In genomic region chr9:114561671-114561971, GRCm38 (mm10) we compare ENCODE assay signal across 11 mouse cellular contexts. TPM values are rescaled to one million over a fixed set of nuclear protein-coding genes. Genes with fewer than 3 reads are reported as not detected.
A peak's percentile ranks its signal among the peaks of the same experiment; 100 is the strongest.
DNase-seq lines count a peak whose midpoint lies in the region; ATAC-seq and TF ChIP-seq lines count a peak whose summit lies in the region.
"Had no signal": no experiment of that assay in that cellular context is flagged by ENCODE, and none has a peak within 500 bp of the region (broad histone marks: within the 10 kb centered on the region; RNA-seq: fewer than 3 reads in every experiment).

No protein-coding gene starts in this region.

- H3K4me2 ChIP-seq in lung, postnatal 0 days (replicated peaks; ENCODE audit: low read depth, low read length), result peak overlapping the region; percentile 98
- peak overlapping the region; percentile 83 for H3K4me2 ChIP-seq in forebrain, embryonic 13.5 days
- H3K4me2 ChIP-seq in limb, embryonic 14.5 days (replicated peaks; ENCODE audit: low read depth, low read length, severe bottlenecking), result peak overlapping the region; percentile 94
- peak overlapping the region; percentile 87 for H3K4me2 ChIP-seq in stomach, embryonic 15.5 days

- no peaks in the 10 kb centered on the region for H3K36me3 ChIP-seq in lung, postnatal 0 days (ENCODE audit: insufficient read depth, low read length)
- H3K36me3 ChIP-seq in forebrain, embryonic 13.5 days (ENCODE audit: poor library complexity, severe bottlenecking), result no peaks in the 10 kb centered on the region
- H3K36me3 ChIP-seq in limb, embryonic 14.5 days (ENCODE audit: control insufficient read depth, insufficient read depth, low read length), result no peaks in the 10 kb centered on the region
- H3K36me3 ChIP-seq in stomach, embryonic 15.5 days, result no peaks in the 10 kb centered on the region

- H3K9me3 ChIP-seq in lung, postnatal 0 days (ENCODE audit: low read length), result no peaks in the 10 kb centered on the region
- no peaks in the 10 kb centered on the region for H3K9me3 ChIP-seq in forebrain, embryonic 13.5 days (replicated peaks)
- no peaks in the 10 kb centered on the region for H3K9me3 ChIP-seq in limb, embryonic 14.5 days (ENCODE audit: control insufficient read depth, low read length)
- H3K9me3 ChIP-seq in stomach, embryonic 15.5 days, result no peaks in the 10 kb centered on the region

- no peak overlapping the region for H3K27ac ChIP-seq in lung, postnatal 0 days (ENCODE audit: low read length)
- no peak overlapping the region for H3K27ac ChIP-seq in forebrain, embryonic 13.5 days
- H3K27ac ChIP-seq in limb, embryonic 14.5 days (replicated peaks; ENCODE audit: low read depth, low read length), result no peak overlapping the region
- H3K27ac ChIP-seq in stomach, embryonic 15.5 days, result no peak overlapping the region

- no peak for DNase-seq in lung, postnatal 0 days (ENCODE audit: low spot score)
- DNase-seq in lung, postnatal 25 days (ENCODE audit: low spot score), result no peak
- DNase-seq in limb, embryonic 14.5 days (ENCODE audit: low spot score), result no peak
- no peak for DNase-seq in gastrocnemius, postnatal 14 days
- DNase-seq in T-cell, adult 2 months (ENCODE audit: low spot score), result no peak
- no peak for DNase-seq in layer of hippocampus, adult 11-12 months (ENCODE audit: low spot score)
- DNase-seq: cerebellum, adult 8-10 months had no signal

- TF ChIP-seq EP300 in lung, postnatal 0 days (IDR thresholded peaks at IDR 0.05), result no peak

- H3K9ac ChIP-seq in lung, postnatal 0 days (replicated peaks; ENCODE audit: low read depth), result no peak overlapping the region
- no peak overlapping the region for H3K9ac ChIP-seq in forebrain, embryonic 13.5 days
- H3K9ac ChIP-seq in limb, embryonic 14.5 days (ENCODE audit: low read depth, low read length, severe bottlenecking), result no peak overlapping the region
- H3K9ac ChIP-seq in stomach, embryonic 15.5 days, result 0 out of 2 replicates have a peak overlapping the region, but pooled peaks have one; percentile 3

- intact Hi-C loops in gastrocnemius, postnatal 14 days (cut with DNase I; ENCODE audit: low total_unique reads), result no loop called here

- H3K27me3 ChIP-seq in lung, postnatal 0 days (replicated peaks; ENCODE audit: insufficient read depth, low read length), result peaks cover 15% of the 10 kb centered on the region; the same call in 1 of the 2 replicates
- H3K27me3 ChIP-seq in forebrain, embryonic 13.5 days, result peaks cover 87% of the 10 kb centered on the region
- H3K27me3 ChIP-seq in limb, embryonic 14.5 days (ENCODE audit: control insufficient read depth, insufficient read depth, low read length), result peaks cover 32% of the 10 kb centered on the region; the same call in 1 of the 2 replicates
- H3K27me3 ChIP-seq in stomach, embryonic 15.5 days (replicated peaks), result peaks cover 38% of the 10 kb centered on the region

- TF ChIP-seq CTCF in lung, postnatal 0 days (IDR thresholded peaks at IDR 0.05), result 0 out of 2 replicates have a peak, but pooled peaks have one; percentile 7

- H3K4me3 ChIP-seq in lung, postnatal 0 days (ENCODE audit: low read depth, low read length), result peak overlapping the region; percentile 56
- peak overlapping the region; percentile 22; the same call in 1 of the 2 replicates for H3K4me3 ChIP-seq in forebrain, embryonic 13.5 days
- H3K4me3 ChIP-seq in limb, embryonic 14.5 days (replicated peaks; ENCODE audit: low read length), result peak overlapping the region; percentile 62
- H3K4me3 ChIP-seq in stomach, embryonic 15.5 days (replicated peaks), result peak overlapping the region; percentile 57

- 4% methylated on average over 12 of the region's 12 CpGs for WGBS in lung, postnatal 0 days
- WGBS in forebrain, embryonic 13.5 days, result 2% methylated on average over 12 of the region's 12 CpGs
- 4% methylated on average over 12 of the region's 12 CpGs for WGBS in limb, embryonic 14.5 days
- WGBS in stomach, embryonic 15.5 days, result 5% methylated on average over 12 of the region's 12 CpGs

- ATAC-seq in lung, postnatal 0 days, result no peak
- no peak for ATAC-seq in forebrain, embryonic 13.5 days
- no peak for ATAC-seq in limb, embryonic 14.5 days (ENCODE audit: low FRiP score, low read depth)
- no peak for ATAC-seq in stomach, embryonic 15.5 days (ENCODE audit: insufficient read depth, low FRiP score, low read depth)
- ATAC-seq: inflammation-experienced regulatory T-cells, adult 6 months had no signal

- peaks cover 5% of the 10 kb centered on the region; the same call in 1 of the 2 replicates for H3K4me1 ChIP-seq in lung, postnatal 0 days (ENCODE audit: insufficient read depth, low read depth, low read length)
- peaks cover 40% of the 10 kb centered on the region for H3K4me1 ChIP-seq in forebrain, embryonic 13.5 days
- 0 out of 2 replicates have a peak, but pooled peaks cover 6% of the 10 kb centered on the region for H3K4me1 ChIP-seq in limb, embryonic 14.5 days (ENCODE audit: control insufficient read depth, insufficient read depth, low read length)
- H3K4me1 ChIP-seq in stomach, embryonic 15.5 days, result peaks cover 11% of the 10 kb centered on the region

- no peak for TF ChIP-seq POLR2A in limb, embryonic 14.5 days (IDR thresholded peaks at IDR 0.05; ENCODE audit: borderline replicate concordance, extremely low read depth, insufficient read depth, insufficient read length)

RNA-seq across cellular contexts. Expression of gene Trim71, which starts 2.5 kb away (rescaled TPM):
- 0.30 and 0.32 TPM in 2 replicates for polyA plus RNA-seq in lung, postnatal 0 days (2015; fragmentation: Nextera tagmentation; extraction: Ambion mirVana)
- 0.13 and 0.14 TPM in 2 replicates for polyA plus RNA-seq in forebrain, embryonic 13.5 days (2015; fragmentation: Nextera tagmentation; extraction: Ambion mirVana)
- 0.33 and 0.50 TPM in 2 replicates for polyA plus RNA-seq in limb, embryonic 14.5 days (2012; rRNA removed)
- polyA plus RNA-seq in limb, embryonic 14.5 days (2014; fragmentation: Nextera tagmentation; extraction: Ambion mirVana), result 0.26 TPM in 2 replicates
- polyA plus RNA-seq in stomach, embryonic 15.5 days (2015; fragmentation: Nextera tagmentation; extraction: Ambion mirVana), result 2.0 and 2.2 TPM in 2 replicates
- not detected for total RNA-seq in gastrocnemius, postnatal 14 days (2021)
- total RNA-seq: megakaryocyte-erythroid progenitor cell, adult 5-6 weeks had no signal

RNA-seq across cellular contexts. Expression of gene C130032M10Rik, which starts 46.1 kb away (rescaled TPM):
- 0.33 TPM in 1 of 2 replicates, not detected in the other for polyA plus RNA-seq in lung, postnatal 0 days (2015; fragmentation: Nextera tagmentation; extraction: Ambion mirVana)
- not detected in 2 replicates for polyA plus RNA-seq in forebrain, embryonic 13.5 days (2015; fragmentation: Nextera tagmentation; extraction: Ambion mirVana)
- 1.9 and 2.0 TPM in 2 replicates for polyA plus RNA-seq in limb, embryonic 14.5 days (2012; rRNA removed)
- polyA plus RNA-seq in limb, embryonic 14.5 days (2014; fragmentation: Nextera tagmentation; extraction: Ambion mirVana), result 1.3 and 3.4 TPM in 2 replicates
- polyA plus RNA-seq in stomach, embryonic 15.5 days (2015; fragmentation: Nextera tagmentation; extraction: Ambion mirVana), result 0.19 and 0.64 TPM in 2 replicates
- total RNA-seq in gastrocnemius, postnatal 14 days (2021), result not detected
- total RNA-seq: megakaryocyte-erythroid progenitor cell, adult 5-6 weeks had no signal
- polyA plus RNA-seq: inflammation-experienced regulatory T-cells, adult 6 months had no signal

RNA-seq across cellular contexts. Expression of gene Ccr4, which starts 56.9 kb away (rescaled TPM):
- polyA plus RNA-seq in lung, postnatal 0 days (2015; fragmentation: Nextera tagmentation; extraction: Ambion mirVana), result not detected in 2 replicates
- not detected in 2 replicates for polyA plus RNA-seq in forebrain, embryonic 13.5 days (2015; fragmentation: Nextera tagmentation; extraction: Ambion mirVana)
- 1.2 and 2.5 TPM in 2 replicates for polyA plus RNA-seq in limb, embryonic 14.5 days (2012; rRNA removed)
- polyA plus RNA-seq in limb, embryonic 14.5 days (2014; fragmentation: Nextera tagmentation; extraction: Ambion mirVana), result 1.2 and 2.7 TPM in 2 replicates
- 0.04 TPM in 1 of 2 replicates, not detected in the other for polyA plus RNA-seq in stomach, embryonic 15.5 days (2015; fragmentation: Nextera tagmentation; extraction: Ambion mirVana)
- not detected for total RNA-seq in gastrocnemius, postnatal 14 days (2021)
- total RNA-seq: megakaryocyte-erythroid progenitor cell, adult 5-6 weeks had no signal
